26 mouse cellular contexts compared by ENCODE assay signal in the genomic region with DNA sequence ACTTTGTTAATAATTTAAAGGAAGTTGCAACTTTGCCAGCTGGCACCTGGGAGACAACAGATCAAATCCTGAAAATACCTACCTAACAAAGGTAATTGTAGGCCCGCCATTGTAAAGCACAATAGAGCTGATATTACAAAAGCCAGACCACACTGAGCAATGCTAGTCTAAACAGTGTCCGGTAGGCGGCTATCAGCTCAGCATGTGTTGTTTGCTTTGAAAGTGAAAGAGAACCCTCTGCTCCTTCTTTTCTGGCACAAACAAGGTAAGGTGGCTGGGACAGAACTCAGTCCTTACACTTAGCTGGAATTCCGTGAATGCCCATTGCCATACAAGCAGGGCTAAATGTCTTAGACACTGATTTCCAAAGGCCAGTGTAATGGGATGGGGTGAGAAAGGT. TPM values are rescaled to one million over a fixed set of nuclear protein-coding genes. Genes with fewer than 3 reads are reported as not detected.
A peak's percentile ranks its signal among the peaks of the same experiment; 100 is the strongest.
DNase-seq lines count a peak whose midpoint lies in the region; ATAC-seq and TF ChIP-seq lines count a peak whose summit lies in the region.
"Had no signal": no experiment of that assay in that cellular context is flagged by ENCODE, and none has a peak within 500 bp of the region (broad histone marks: within the 10 kb centered on the region; RNA-seq: fewer than 3 reads in every experiment).

No protein-coding gene starts in this region.

- no peaks in the 10 kb centered on the region for H3K27me3 ChIP-seq in lung, embryonic 14.5 days (ENCODE audit: insufficient read depth, low read length)
- H3K27me3 ChIP-seq in heart, embryonic 12.5 days (replicated peaks) = no peaks in the 10 kb centered on the region
- H3K27me3 ChIP-seq: embryonic facial prominence, embryonic 15.5 days; limb, embryonic 12.5 days; liver, embryonic 13.5 days had no signal

- H3K9me3 ChIP-seq in lung, embryonic 14.5 days (ENCODE audit: low read depth, low read length) = no peaks in the 10 kb centered on the region
- H3K9me3 ChIP-seq in heart, embryonic 12.5 days (replicated peaks) = no peaks in the 10 kb centered on the region
- H3K9me3 ChIP-seq: embryonic facial prominence, embryonic 15.5 days; G1E; limb, embryonic 12.5 days; liver, embryonic 13.5 days; midbrain, embryonic 10.5 days had no signal

- WGBS in lung, adult 2 months = 32% methylated on average over 4 of the region's 4 CpGs
- WGBS in lung, embryonic 14.5 days = 36% methylated on average over 4 of the region's 4 CpGs
- WGBS in heart, embryonic 12.5 days = 33% methylated on average over 4 of the region's 4 CpGs

- DNase-seq in embryo, embryonic 10 days (ENCODE audit: low spot score) = peak; percentile 9
- no peak for DNase-seq in embryo, embryonic 9.5 days (ENCODE audit: extremely low spot score)
- peak; percentile 12 for DNase-seq in lung, adult 2 months
- no peak for DNase-seq in lung, postnatal 4 days
- no peak for DNase-seq in lung, embryonic 14.5 days
- DNase-seq in lung, postnatal 36 days = peak; percentile 35
- DNase-seq in thymus, adult 18-20 months = no peak
- DNase-seq: adrenal gland, postnatal 14 days; cerebellum, adult 2 months; cerebellum, postnatal 25 days; gastrocnemius, postnatal 14 days; heart, adult 11 months; heart, postnatal 10 days; kidney, adult 8-10 months; kidney, postnatal 25 days; liver, embryonic 13.5 days had no signal

- TF ChIP-seq CTCF in lung, adult 2 months (IDR thresholded peaks at IDR 0.05; ENCODE audit: insufficient read depth, low read length) = no peak
- 0 out of 2 replicates have a peak, but pooled peaks have one; percentile 22 for TF ChIP-seq CTCF in lung, embryonic 14.5 days (IDR thresholded peaks at IDR 0.05; ENCODE audit: low read depth)

- no peaks in the 10 kb centered on the region for H3K4me1 ChIP-seq in lung, adult 2 months (ENCODE audit: control insufficient read depth, insufficient read depth, low read length)
- no peaks in the 10 kb centered on the region for H3K4me1 ChIP-seq in lung, embryonic 14.5 days (ENCODE audit: insufficient read depth)
- H3K4me1 ChIP-seq in heart, embryonic 12.5 days (replicated peaks) = 0 out of 2 replicates have a peak, but pooled peaks cover 6% of the 10 kb centered on the region
- H3K4me1 ChIP-seq: embryonic facial prominence, embryonic 15.5 days; limb, embryonic 12.5 days; liver, embryonic 13.5 days; midbrain, embryonic 10.5 days had no signal

- no peak overlapping the region for H3K9ac ChIP-seq in lung, embryonic 14.5 days
- H3K9ac ChIP-seq in heart, embryonic 12.5 days = no peak overlapping the region
- H3K9ac ChIP-seq: embryonic facial prominence, embryonic 15.5 days; hindbrain, embryonic 14.5 days; limb, embryonic 12.5 days; liver, embryonic 13.5 days had no signal

- H3K36me3 ChIP-seq in lung, embryonic 14.5 days (ENCODE audit: insufficient read depth) = no peaks in the 10 kb centered on the region
- no peaks in the 10 kb centered on the region for H3K36me3 ChIP-seq in heart, embryonic 12.5 days
- H3K36me3 ChIP-seq: embryonic facial prominence, embryonic 15.5 days; G1E; limb, embryonic 12.5 days; liver, embryonic 13.5 days; midbrain, embryonic 10.5 days had no signal

- no peak overlapping the region for H3K4me2 ChIP-seq in lung, embryonic 14.5 days
- H3K4me2 ChIP-seq in heart, embryonic 12.5 days = no peak overlapping the region
- H3K4me2 ChIP-seq: embryonic facial prominence, embryonic 15.5 days; heart, embryonic 11.5 days; hindbrain, embryonic 14.5 days; limb, embryonic 12.5 days; liver, embryonic 13.5 days had no signal

- H3K27ac ChIP-seq in lung, embryonic 14.5 days (ENCODE audit: low read depth) = no peak overlapping the region
- H3K27ac ChIP-seq in heart, embryonic 12.5 days (ENCODE audit: poor library complexity, severe bottlenecking) = no peak overlapping the region
- H3K27ac ChIP-seq: embryonic facial prominence, embryonic 15.5 days; hindbrain, embryonic 14.5 days; limb, embryonic 12.5 days; liver, embryonic 13.5 days; midbrain, embryonic 10.5 days had no signal

- no peak for TF ChIP-seq POLR2A in lung, adult 2 months (IDR thresholded peaks at IDR 0.05; ENCODE audit: borderline replicate concordance, extremely low read depth, low read depth, low read length)

- no peak for ATAC-seq in lung, embryonic 14.5 days (ENCODE audit: insufficient read depth)
- no peak for ATAC-seq in heart, embryonic 12.5 days (ENCODE audit: insufficient number of reproducible peaks, low FRiP score)
- ATAC-seq: forebrain, embryonic 16.5 days; inflammation-experienced regulatory T-cells, adult 6 months; midbrain, embryonic 16.5 days had no signal

- no peak overlapping the region for H3K4me3 ChIP-seq in lung, adult 2 months (replicated peaks; ENCODE audit: extremely low read depth, low read depth, low read length)
- no peak overlapping the region for H3K4me3 ChIP-seq in lung, embryonic 14.5 days (ENCODE audit: low read depth, low read length)
- no peak overlapping the region for H3K4me3 ChIP-seq in heart, embryonic 12.5 days
- H3K4me3 ChIP-seq: embryonic facial prominence, embryonic 15.5 days; limb, embryonic 12.5 days; liver, embryonic 13.5 days; midbrain, embryonic 10.5 days had no signal

RNA-seq across cellular contexts. Expression of a gene that starts 7.0 kb away (rescaled TPM):
- polyA plus RNA-seq in lung, adult 2 months (2012; rRNA removed) = 17.5 and 23.6 TPM in 2 replicates
- polyA plus RNA-seq in lung, embryonic 14.5 days (2014; fragmentation: Nextera tagmentation; extraction: Ambion mirVana) = 18.7 and 21.4 TPM in 2 replicates
- polyA plus RNA-seq in heart, embryonic 12.5 days (2016; fragmentation: Nextera tagmentation; extraction: Ambion mirVana) = 0.72 and 1.2 TPM in 2 replicates

Comparison
In these comparisons a context has a peak if more than half of its experiments do, and no peak if none do; other contexts are left out.
1. DNase-seq: peak in embryo, embryonic 10 days (single experiment), lung, adult 2 months (single experiment) and lung, postnatal 36 days (single experiment); none in embryo, embryonic 9.5 days (single experiment), lung, postnatal 4 days (0 of 2), lung, embryonic 14.5 days (single experiment) and thymus, adult 18-20 months (0 of 2).